Mouse (Mus musculus): ENCODE results near the gene Zbtb32.

- TF ChIP-seq POLR2A (IDR thresholded peaks at IDR 0.05; ENCODE audit: control insufficient read depth, extremely low read depth, insufficient read depth, low read length, poor library complexity) (no peak), CTCF (IDR thresholded peaks at IDR 0.05; ENCODE audit: borderline replicate concordance, control insufficient read depth, extremely low read depth, insufficient read depth, low read length, poor library complexity) (no peak)
Measured at GRCm38 (mm10) chr7:30581547-30581946, 17.2 kb downstream of the Zbtb32 start.
